Mouse (Mus musculus) heart, embryonic 13.5 days (tissue): ENCODE results near the gene Hhat. TPM values are rescaled to one million over a fixed set of nuclear protein-coding genes. Genes with fewer than 3 reads are reported as not detected.

Source experiments
- ATAC-seq: fragments of 200-750 bp; cut with Nextera tagmentation; 2 replicates; pipeline ENCODE4 v1.8.0; 2017; ENCODE audit warnings: moderate TSS enrichment; ENCODE audit not compliant: insufficient number of reproducible peaks, low FRiP score, low TSS enrichment; ENCODE audit errors: extremely low read depth
- H3K27ac ChIP-seq: fragments of 300-500 bp; sonication (generic); replicated peaks from 2 replicates; pipeline ENCODE4 v1.5.1; 2015; ENCODE audit warnings: moderate library complexity, mild to moderate bottlenecking, inconsistent platforms
- H3K27me3 ChIP-seq: fragments of 300-500 bp; sonication (generic); replicated peaks from 2 replicates; pipeline ENCODE4 v1.6.1; 2015; ENCODE audit warnings: mild to moderate bottlenecking, inconsistent platforms
- H3K36me3 ChIP-seq: fragments of 300-500 bp; sonication (generic); 2 replicates; pipeline ENCODE4 v1.6.1; 2015; ENCODE audit warnings: mild to moderate bottlenecking, inconsistent platforms
- H3K4me1 ChIP-seq: fragments of 300-500 bp; sonication (generic); 2 replicates; pipeline ENCODE4 v1.6.1; 2015; ENCODE audit warnings: inconsistent platforms
- H3K4me2 ChIP-seq: fragments of 300-500 bp; sonication (generic); 2 replicates; pipeline ENCODE4 v1.6.1; 2015; ENCODE audit warnings: inconsistent platforms, mild to moderate bottlenecking, moderate library complexity
- H3K4me3 ChIP-seq: fragments of 300-500 bp; sonication (generic); 2 replicates; pipeline ENCODE4 v1.5.1; 2015; ENCODE audit warnings: moderate library complexity, mild to moderate bottlenecking, inconsistent platforms
- H3K9ac ChIP-seq: fragments of 300-500 bp; sonication (generic); 2 replicates; pipeline ENCODE4 v1.6.1; 2015; ENCODE audit warnings: inconsistent platforms, mild to moderate bottlenecking, moderate library complexity
- H3K9me3 ChIP-seq: fragments of 300-500 bp; sonication (generic); 2 replicates; pipeline ENCODE4 v1.6.1; 2016; ENCODE audit warnings: inconsistent platforms
- WGBS: fragments of 180-500 bp; shearing (Covaris S2); methylation state at CpG from one replicate; pipeline ENCODE4 v1.1.7; 2015; ENCODE audit warnings: mixed read lengths; 5-methylcytosine and 5-hydroxymethylcytosine counted together
- polyA plus RNA-seq: library from polyadenylated mRNA; unstranded; fragments of >200 nt; fragmentation: Nextera tagmentation; extraction: Ambion mirVana; gene quantifications from 2 replicates; pipeline ENCODE4 v1.2.1, GENCODE M21; 2015

Hhat gene
- polyA plus RNA-seq, 1 experiment from 2014 or later: 6.3 TPM

DNA sequence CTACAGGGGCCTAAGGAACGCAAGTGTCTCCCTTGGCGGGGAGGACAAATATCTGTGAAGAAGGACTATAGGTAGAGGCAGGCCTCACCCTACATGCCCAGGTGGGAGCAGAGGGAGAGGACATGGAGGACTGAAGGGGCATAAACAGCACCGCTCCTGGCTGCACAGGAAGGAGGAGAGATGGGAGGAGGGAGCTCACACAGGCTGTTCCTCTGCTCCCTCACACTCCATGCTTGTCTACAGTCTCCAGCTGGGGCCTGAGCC is 25.9 kb upstream of the Hhat start:
- Histone ChIP-seq H3K27ac (peak overlapping the region; percentile 78), H3K9ac (peak overlapping the region; percentile 59; the same call in 1 of the 2 replicates), H3K36me3 (no peaks in the 10 kb centered on the region), H3K4me3 (no peak overlapping the region), H3K4me2 (peak overlapping the region; percentile 57), H3K9me3 (peaks cover 5% of the 10 kb centered on the region; the same call in 1 of the 2 replicates), H3K27me3 (no peaks in the 10 kb centered on the region), H3K4me1 (peaks cover 56% of the 10 kb centered on the region)
- 0 out of 2 replicates have a peak, but pooled peaks have one; percentile 20 for ATAC-seq
- 36% methylated on average over 3 of the region's 3 CpGs for WGBS

DNA sequence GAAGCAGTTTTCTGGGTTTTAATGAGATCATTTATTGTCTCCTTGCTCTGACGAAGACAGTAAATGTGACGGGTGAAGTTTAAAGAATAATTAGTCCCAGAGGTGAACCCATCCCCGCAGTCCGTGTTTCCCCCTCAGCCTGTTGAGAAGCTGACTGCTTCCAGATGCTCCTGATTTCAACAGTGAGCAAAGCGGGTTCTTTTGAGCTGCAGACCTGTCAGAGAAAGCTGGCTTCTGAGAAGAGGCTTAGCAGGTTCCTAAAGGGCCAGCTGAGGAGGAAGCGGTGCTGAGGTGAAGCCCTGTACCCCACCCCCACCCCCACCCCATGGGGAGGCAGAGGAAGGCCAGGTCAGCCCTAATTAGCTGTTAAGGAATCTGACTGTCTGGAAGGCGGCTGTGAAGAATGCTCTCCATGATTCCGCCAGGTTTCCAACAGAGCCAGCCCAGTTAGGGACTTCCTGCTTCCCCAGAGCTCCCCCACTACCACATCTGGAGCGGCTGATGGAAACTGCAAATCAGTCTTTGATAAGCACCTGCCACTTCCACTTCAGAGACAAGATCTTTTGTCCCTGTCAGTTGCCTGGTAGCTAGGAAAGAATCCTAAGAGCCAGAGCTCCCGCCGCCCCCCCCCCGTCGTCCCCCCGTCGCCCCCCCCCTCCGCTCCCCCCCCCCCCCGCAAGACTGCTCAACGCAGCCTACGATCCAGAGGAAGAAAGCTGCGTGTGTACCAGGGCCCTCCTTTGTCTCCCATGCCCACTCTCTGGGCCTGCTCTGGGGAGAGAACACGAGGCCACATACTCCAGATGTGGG is 25.4 kb upstream of the Hhat start:
- Histone ChIP-seq H3K27me3 (no peaks in the 10 kb centered on the region), H3K9me3 (peaks cover 5% of the 10 kb centered on the region; the same call in 1 of the 2 replicates), H3K4me2 (peak overlapping the region; percentile 57), H3K9ac (peak overlapping the region; percentile 59), H3K36me3 (no peaks in the 10 kb centered on the region), H3K4me1 (peaks cover 61% of the 10 kb centered on the region), H3K27ac (peak overlapping the region; percentile 78), H3K4me3 (peak overlapping the region; percentile 20; the same call in 1 of the 2 replicates)
- peak; percentile 11; the same call in 1 of the 2 replicates for ATAC-seq
- WGBS: 4% methylated on average over 15 of the region's 21 CpGs

DNA sequence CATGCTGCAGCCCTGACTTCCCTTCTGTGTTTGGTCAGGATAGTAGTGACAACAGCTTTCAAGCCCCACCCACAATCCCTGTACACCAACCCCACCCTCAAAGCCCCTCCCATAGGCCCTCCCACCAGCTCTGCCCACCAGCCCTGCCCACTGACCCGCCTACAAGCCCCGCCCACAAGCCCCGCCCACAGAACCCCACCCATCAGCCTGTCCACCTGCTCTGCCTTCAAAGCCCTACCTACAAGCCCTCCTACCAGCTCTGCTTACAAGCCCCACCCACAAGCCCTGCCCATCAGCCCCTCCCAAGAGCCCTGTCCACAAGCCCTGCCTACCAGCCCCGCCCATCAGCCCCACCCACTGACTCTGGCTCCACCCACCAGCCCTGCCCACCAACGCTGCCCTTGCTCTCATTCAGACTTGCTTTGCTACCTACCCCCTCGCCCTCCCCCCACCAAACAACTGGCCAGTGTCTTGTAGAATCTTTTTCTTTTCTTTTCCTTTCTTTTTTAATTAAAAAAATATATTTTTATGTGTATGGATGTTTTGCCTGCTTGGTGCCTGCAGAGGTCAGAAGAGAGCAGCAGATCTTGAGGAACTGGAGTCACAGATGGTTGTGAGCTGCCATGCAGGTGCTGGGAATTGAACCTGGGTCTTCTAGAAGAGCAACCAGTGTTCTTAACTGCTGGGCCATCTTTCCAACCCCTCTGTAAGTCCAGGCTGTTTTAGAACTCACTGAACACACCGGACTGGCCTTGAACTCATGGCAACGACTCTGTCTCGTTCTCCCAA is 24.1 kb upstream of the Hhat start:
- H3K4me2 ChIP-seq: no peak overlapping the region

DNA sequence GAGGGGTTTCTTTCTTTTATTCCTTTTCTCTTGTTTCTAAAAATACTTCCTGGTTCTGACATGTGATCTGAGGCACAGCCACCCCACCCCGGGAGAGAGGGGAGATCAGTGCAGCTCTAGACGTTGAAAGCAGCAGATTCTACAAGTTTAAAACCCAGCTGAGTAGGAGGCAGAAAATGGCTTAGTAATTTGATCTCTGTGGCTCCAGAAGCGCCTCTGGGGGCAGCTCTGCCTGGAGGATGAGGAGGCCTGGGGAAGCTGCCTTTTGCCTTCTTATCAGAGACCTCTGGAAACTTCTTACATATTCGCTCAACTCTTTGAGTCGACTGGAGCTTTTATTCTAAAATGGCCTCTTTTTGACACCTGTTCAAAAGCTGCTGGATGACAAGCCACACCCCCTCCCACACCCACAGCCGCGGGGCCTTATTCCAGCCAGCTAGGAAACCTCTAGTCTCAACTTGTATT is 20.9 kb upstream of the Hhat start:
- no peak for ATAC-seq
- 5% methylated on average over 7 of the region's 7 CpGs for whole genome bisulfite sequencing
- peak overlapping the region; percentile 34; the same call in 1 of the 2 replicates for H3K9ac ChIP-seq
- H3K36me3 ChIP-seq: no peaks in the 10 kb centered on the region
- peaks cover 5% of the 10 kb centered on the region; the same call in 1 of the 2 replicates for H3K9me3 ChIP-seq
- no peaks in the 10 kb centered on the region for H3K27me3 ChIP-seq
- H3K4me1 ChIP-seq: peaks cover 58% of the 10 kb centered on the region
- peak overlapping the region; percentile 62 for H3K27ac ChIP-seq
- H3K4me3 ChIP-seq: no peak overlapping the region
- peak overlapping the region; percentile 33 for H3K4me2 ChIP-seq

More for the DNA sequence above, 24.1 kb upstream of the Hhat start:
- ATAC-seq: no peak
- H3K36me3 ChIP-seq: no peaks in the 10 kb centered on the region
- no peak overlapping the region for H3K27ac ChIP-seq
- H3K9ac ChIP-seq: no peak overlapping the region
- H3K9me3 ChIP-seq: peaks cover 5% of the 10 kb centered on the region; the same call in 1 of the 2 replicates
- WGBS: 50% methylated on average over 9 of the region's 9 CpGs
- peaks cover 59% of the 10 kb centered on the region for H3K4me1 ChIP-seq
- H3K27me3 ChIP-seq: no peaks in the 10 kb centered on the region
- H3K4me3 ChIP-seq: no peak overlapping the region

DNA sequence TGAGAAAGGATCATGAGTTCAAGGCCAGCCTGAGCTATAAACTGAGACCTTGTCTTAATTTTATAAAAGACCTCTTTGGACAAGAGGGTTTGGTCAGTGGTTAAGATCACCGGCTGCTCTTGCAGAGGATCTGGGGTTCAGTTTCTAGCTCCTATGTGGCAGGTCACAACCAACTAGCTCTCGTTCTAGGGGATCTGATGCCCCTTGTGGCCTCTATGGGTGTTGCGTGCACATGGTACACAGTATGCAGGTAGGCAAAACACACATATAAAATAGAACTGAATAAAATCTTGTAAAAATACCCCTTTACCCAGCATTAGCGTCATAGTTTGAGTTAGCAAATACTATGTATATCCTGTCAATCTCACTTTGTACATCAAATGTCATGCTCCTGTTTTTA is 19.4 kb upstream of the Hhat start:
- peaks cover 5% of the 10 kb centered on the region; the same call in 1 of the 2 replicates for H3K9me3 ChIP-seq
- H3K27me3 ChIP-seq: no peaks in the 10 kb centered on the region
- H3K9ac ChIP-seq: no peak overlapping the region
- H3K4me3 ChIP-seq: no peak overlapping the region
- no peaks in the 10 kb centered on the region for H3K36me3 ChIP-seq
- no peak overlapping the region for H3K4me2 ChIP-seq
- no peak for ATAC-seq
- peak overlapping the region; percentile 65 for H3K27ac ChIP-seq
- 83% methylated on average over 4 of the region's 4 CpGs for WGBS
- H3K4me1 ChIP-seq: peaks cover 58% of the 10 kb centered on the region

DNA sequence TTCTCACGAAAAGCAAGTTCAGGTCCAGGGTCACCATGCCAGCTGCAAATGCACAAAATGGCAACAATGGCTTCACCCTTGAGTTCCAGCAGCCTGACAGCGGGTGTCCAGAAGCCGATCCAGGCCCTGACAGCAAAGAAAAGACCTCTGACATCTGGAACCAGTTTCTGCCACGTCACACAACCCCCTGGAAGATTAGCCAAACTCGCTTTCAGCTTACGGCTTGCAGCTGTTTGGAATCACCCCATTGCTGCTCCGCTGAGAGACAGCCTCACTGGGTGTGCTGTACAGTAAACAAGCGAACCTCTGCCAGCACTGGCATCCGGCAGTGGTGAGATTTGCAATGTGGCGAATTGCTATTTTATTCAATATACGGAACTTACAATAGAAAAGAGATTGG is 18.8 kb upstream of the Hhat start:
- Histone ChIP-seq H3K9ac (no peak overlapping the region), H3K36me3 (no peaks in the 10 kb centered on the region), H3K27me3 (no peaks in the 10 kb centered on the region), H3K9me3 (no peaks in the 10 kb centered on the region), H3K4me1 (peaks cover 64% of the 10 kb centered on the region), H3K27ac (peak overlapping the region; percentile 65), H3K4me3 (no peak overlapping the region), H3K4me2 (no peak overlapping the region)
- 66% methylated on average over 11 of the region's 11 CpGs for WGBS
- ATAC-seq: no peak

GRCm38 (mm10) chr1:192789111-192789522 is 18.1 kb upstream of the Hhat start:
- WGBS: 38% methylated on average over 10 of the region's 10 CpGs
- no peaks in the 10 kb centered on the region for H3K9me3 ChIP-seq
- no peak overlapping the region for H3K4me2 ChIP-seq
- peak; percentile 59; the same call in 1 of the 2 replicates for ATAC-seq
- no peaks in the 10 kb centered on the region for H3K27me3 ChIP-seq
- peaks cover 68% of the 10 kb centered on the region for H3K4me1 ChIP-seq
- H3K9ac ChIP-seq: peak overlapping the region; percentile 2; the same call in 1 of the 2 replicates
- peak overlapping the region; percentile 65 for H3K27ac ChIP-seq
- H3K4me3 ChIP-seq: no peak overlapping the region
- H3K36me3 ChIP-seq: no peaks in the 10 kb centered on the region

GRCm38 (mm10) chr1:192786194-192786593 is 15.2 kb upstream of the Hhat start:
- no peak overlapping the region for H3K4me3 ChIP-seq
- peaks cover 54% of the 10 kb centered on the region for H3K4me1 ChIP-seq
- H3K27ac ChIP-seq: peak overlapping the region; percentile 78
- no peaks in the 10 kb centered on the region for H3K36me3 ChIP-seq
- WGBS: 55% methylated on average over 1 of the region's 1 CpGs
- H3K9ac ChIP-seq: no peak overlapping the region
- no peaks in the 10 kb centered on the region for H3K9me3 ChIP-seq
- H3K27me3 ChIP-seq: peaks cover 6% of the 10 kb centered on the region; the same call in 1 of the 2 replicates
- no peak for ATAC-seq
- H3K4me2 ChIP-seq: no peak overlapping the region

- Histone ChIP-seq H3K9me3 (no peaks in the 10 kb centered on the region), H3K27me3 (peaks cover 6% of the 10 kb centered on the region; the same call in 1 of the 2 replicates), H3K27ac (peak overlapping the region; percentile 78), H3K4me2 (no peak overlapping the region), H3K4me1 (peaks cover 53% of the 10 kb centered on the region), H3K9ac (no peak overlapping the region), H3K36me3 (no peaks in the 10 kb centered on the region), H3K4me3 (no peak overlapping the region)
- no peak; the same call in 1 of the 2 replicates for ATAC-seq
- 66% methylated on average over 17 of the region's 17 CpGs for WGBS
Measured at GRCm38 (mm10) chr1:192785046-192785961, 14.3 kb upstream of the Hhat start.

DNA sequence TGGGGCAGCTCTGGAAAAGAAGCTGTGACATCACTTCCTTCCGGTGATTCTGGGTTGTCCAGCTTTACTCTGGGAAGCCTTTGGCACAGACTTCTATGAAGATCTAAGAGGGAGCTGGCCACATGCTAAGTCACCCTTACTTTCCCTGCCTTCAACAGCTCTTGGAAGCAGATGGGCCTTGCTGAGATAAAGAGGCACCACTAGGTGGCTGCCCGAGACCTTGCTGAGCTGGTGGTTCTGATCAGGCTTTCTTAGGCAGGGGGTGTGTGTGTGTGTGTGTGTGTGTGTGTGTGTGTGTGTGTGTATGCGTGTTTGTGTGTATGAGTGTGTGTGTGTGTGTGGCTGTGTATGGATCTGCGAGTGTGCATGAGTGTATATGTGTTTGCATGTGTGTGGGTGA is 13.4 kb upstream of the Hhat start:
- Histone ChIP-seq H3K4me1 (peaks cover 52% of the 10 kb centered on the region), H3K27ac (no peak overlapping the region), H3K27me3 (peaks cover 6% of the 10 kb centered on the region; the same call in 1 of the 2 replicates), H3K9ac (no peak overlapping the region), H3K4me3 (no peak overlapping the region), H3K36me3 (no peaks in the 10 kb centered on the region), H3K4me2 (no peak overlapping the region), H3K9me3 (no peaks in the 10 kb centered on the region)
- ATAC-seq: no peak
- WGBS: 14% methylated on average over 4 of the region's 4 CpGs
